Mouse (Mus musculus) midbrain, embryonic 11.5 days (tissue): ENCODE results near the gene Cars. TPM values are rescaled to one million over a fixed set of nuclear protein-coding genes. Genes with fewer than 3 reads are reported as not detected.
"Not testable (repeated sequence)": the region's sequence is repeated elsewhere in the genome, so short reads cannot be mapped to it uniquely, and the experiment has no call there.

Experiments used
- ATAC-seq: fragments of 200-750 bp; cut with Nextera tagmentation; 2 replicates; pipeline ENCODE4 v1.8.0; 2017; ENCODE audit warnings: moderate TSS enrichment, moderate library complexity; ENCODE audit not compliant: low FRiP score
- DNase-seq: peaks from one replicate; pipeline ENCODE4 v3.0.0; 2015; ENCODE audit warnings: low spot score; ENCODE audit errors: missing footprints
- H3K27ac ChIP-seq: fragments of 300-500 bp; sonication (generic); 2 replicates; pipeline ENCODE4 v1.5.1; 2014; ENCODE audit warnings: low read depth, low read length
- H3K27me3 ChIP-seq: fragments of 300-500 bp; sonication (generic); 2 replicates; pipeline ENCODE4 v1.6.1; 2014; ENCODE audit warnings: mild to moderate bottlenecking, low read length, moderate library complexity, mixed read lengths; ENCODE audit not compliant: control insufficient read depth, insufficient read depth
- H3K36me3 ChIP-seq: fragments of 300-500 bp; sonication (generic); 2 replicates; pipeline ENCODE4 v1.6.1; 2014; ENCODE audit warnings: mild to moderate bottlenecking, low read length, moderate library complexity, mixed read lengths; ENCODE audit not compliant: control insufficient read depth, insufficient read depth
- H3K4me1 ChIP-seq: fragments of 300-500 bp; sonication (generic); 2 replicates; pipeline ENCODE4 v1.6.1; 2014; ENCODE audit warnings: low read length; ENCODE audit not compliant: control insufficient read depth, insufficient read depth
- H3K4me2 ChIP-seq: fragments of 300-500 bp; sonication (generic); 2 replicates; pipeline ENCODE4 v1.6.1; 2014; ENCODE audit warnings: mild to moderate bottlenecking, moderate library complexity
- H3K4me3 ChIP-seq: fragments of 300-500 bp; sonication (generic); 2 replicates; pipeline ENCODE4 v1.5.1; 2014; ENCODE audit warnings: low read depth, low read length
- H3K9ac ChIP-seq: fragments of 300-500 bp; sonication (generic); 2 replicates; pipeline ENCODE4 v1.6.1; 2014; ENCODE audit warnings: low read length
- H3K9me3 ChIP-seq: fragments of 300-500 bp; sonication (generic); 2 replicates; pipeline ENCODE4 v1.6.1; 2016; ENCODE audit warnings: low read length; ENCODE audit not compliant: control insufficient read depth
- WGBS: fragments of 180-500 bp; shearing (Covaris S2); extraction: QIAGEN DNeasy Blood & Tissue Kit; methylation state at CpG from one replicate; pipeline ENCODE4 v1.1.7; 2014; 5-methylcytosine and 5-hydroxymethylcytosine counted together
- polyA plus RNA-seq: library from polyadenylated mRNA; unstranded; fragments of >200 nt; fragmentation: Nextera tagmentation; extraction: Ambion mirVana; gene quantifications from 2 replicates; pipeline ENCODE4 v1.2.1, GENCODE M21; 2014

The Cars gene
- polyA plus RNA-seq, result 68.9 and 75.7 TPM in 2 replicates

- ATAC-seq, result peak; percentile 99
- Histone ChIP-seq H3K36me3 (no peaks in the 10 kb centered on the region), H3K9me3 (no peaks in the 10 kb centered on the region), H3K4me3 (peak within 1 kb of the TSS; percentile 64), H3K27me3 (no peaks in the 10 kb centered on the region), H3K4me2 (peak within 1 kb of the TSS; percentile 76), H3K9ac (peak within 1 kb of the TSS; percentile 72), H3K27ac (no peak within 1 kb of the TSS), H3K4me1 (peaks cover 6% of the 10 kb centered on the region)
- peak; percentile 98 for DNase-seq
- WGBS, result 2% methylated on average over 35 of the region's 35 CpGs
Observed at GRCm38 (mm10) chr7:143599428-143600230, at the start of gene Cars. Gene Cars, minus strand, starts transcription at chr7:143600090.

DNA sequence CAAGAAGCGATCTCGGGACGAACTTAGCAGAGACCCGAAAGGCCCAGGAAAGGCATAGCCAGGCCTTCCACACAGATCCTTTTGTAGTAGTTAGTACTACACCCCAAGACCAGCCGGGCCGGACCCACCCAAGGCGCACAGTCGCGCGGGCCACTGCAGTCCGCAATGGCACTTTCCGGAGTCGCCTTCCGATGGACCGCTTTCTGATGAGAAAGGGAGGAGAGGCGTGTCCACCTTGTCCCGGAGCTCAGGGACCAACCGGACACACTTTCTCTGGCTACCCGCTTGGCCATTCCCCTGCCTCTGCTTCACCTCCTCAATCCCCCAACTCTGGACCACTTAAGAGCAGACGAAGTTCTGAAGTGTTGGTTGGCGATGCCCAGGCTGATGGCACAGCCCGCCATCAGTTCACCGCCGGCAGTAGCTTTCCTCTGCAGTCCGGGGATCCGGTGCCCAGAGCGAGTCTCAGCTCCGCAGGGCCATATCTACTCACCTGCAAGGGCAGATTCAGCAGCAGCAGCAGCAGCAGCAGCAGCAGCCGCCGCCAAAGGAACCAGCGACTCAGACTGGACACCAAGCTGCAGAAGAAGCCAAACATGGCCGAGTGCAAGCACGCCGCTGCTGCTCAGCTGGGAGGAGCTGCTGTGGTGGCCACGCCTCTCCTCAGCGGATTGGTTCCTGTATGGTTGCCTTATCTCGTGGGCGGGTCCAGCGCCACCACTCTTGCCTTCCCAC, 49.3 kb upstream of the Cars start, which contains the start of gene Tnfrsf22:
Tnfrsf22 (minus strand) TSS at position 628 of the 735 bp plus-strand sequence.
- H3K4me3 ChIP-seq, result peak within 1 kb of the TSS; percentile 64
- H3K27me3 ChIP-seq, result no peaks in the 10 kb centered on the region
- no peaks in the 10 kb centered on the region for H3K36me3 ChIP-seq
- ATAC-seq, result peak; percentile 96
- no peak within 1 kb of the TSS for H3K27ac ChIP-seq
- peak; percentile 97 for DNase-seq
- H3K9ac ChIP-seq, result peak within 1 kb of the TSS; percentile 77
- H3K4me2 ChIP-seq, result peak within 1 kb of the TSS; percentile 75
- no peaks in the 10 kb centered on the region for H3K4me1 ChIP-seq
- WGBS, result 2% methylated on average over 39 of the region's 39 CpGs
- no peaks in the 10 kb centered on the region for H3K9me3 ChIP-seq

DNA sequence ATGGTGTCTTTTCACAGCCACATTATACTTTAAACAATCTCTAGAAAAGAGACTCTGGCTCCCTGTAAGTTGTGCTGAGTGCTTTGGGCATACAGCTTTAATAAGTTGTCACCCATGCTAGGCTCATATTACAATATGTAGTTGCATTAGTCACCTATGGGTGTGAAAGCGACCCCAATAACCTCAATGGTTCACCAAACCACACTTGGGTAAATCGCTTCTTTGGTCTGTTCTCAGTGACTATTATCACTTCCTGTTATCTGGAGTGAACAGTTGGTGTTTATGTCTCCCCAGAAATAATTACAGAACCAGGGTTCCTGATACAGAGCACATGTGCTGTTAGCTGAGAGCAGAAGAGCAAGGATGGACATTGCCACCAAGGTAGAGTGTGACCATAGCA, 44.1 kb upstream of the Cars start:
- DNase-seq, H3K27ac ChIP-seq, H3K4me1 ChIP-seq, H3K4me3 ChIP-seq, H3K27me3 ChIP-seq, H3K9me3 ChIP-seq, H3K36me3 ChIP-seq, H3K9ac ChIP-seq, ATAC-seq, H3K4me2 ChIP-seq: not testable (repeated sequence)
- 93% methylated on average over 2 of the region's 2 CpGs for WGBS

GRCm38 (mm10) chr7:143636674-143637073, 36.8 kb upstream of the Cars start:
- no peaks in the 10 kb centered on the region for H3K27me3 ChIP-seq
- H3K9ac ChIP-seq, result no peak overlapping the region
- 87% methylated on average over 1 of the region's 1 CpGs for WGBS
- H3K4me3 ChIP-seq, result no peak overlapping the region
- no peaks in the 10 kb centered on the region for H3K9me3 ChIP-seq
- H3K36me3 ChIP-seq, result no peaks in the 10 kb centered on the region
- H3K4me1 ChIP-seq, result no peaks in the 10 kb centered on the region
- ATAC-seq (no peak), DNase-seq (no peak)
- H3K4me2 ChIP-seq, result no peak overlapping the region
- no peak overlapping the region for H3K27ac ChIP-seq

DNA sequence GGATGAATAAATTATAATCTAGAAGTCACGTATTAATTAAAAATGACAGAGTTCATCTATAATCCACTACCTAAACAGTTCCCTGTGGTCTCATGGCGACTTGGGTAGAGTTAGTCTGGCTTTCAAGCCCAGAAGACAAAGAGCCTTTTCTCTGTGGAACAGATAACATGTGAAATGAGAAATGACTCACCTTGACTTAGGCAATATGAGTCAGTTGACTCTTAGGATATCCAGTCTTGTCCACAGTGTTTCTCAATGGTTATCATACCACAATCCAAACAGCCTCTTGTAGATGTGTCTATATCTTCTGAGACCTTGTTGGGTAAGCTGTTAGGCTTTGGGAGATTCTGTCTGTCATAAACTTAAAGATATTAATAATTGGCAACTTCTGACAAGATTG, 31.6 kb upstream of the Cars start:
- Histone ChIP-seq H3K9ac (no peak overlapping the region), H3K27me3 (no peaks in the 10 kb centered on the region), H3K27ac (no peak overlapping the region), H3K36me3 (no peaks in the 10 kb centered on the region), H3K9me3 (no peaks in the 10 kb centered on the region), H3K4me3 (no peak overlapping the region), H3K4me1 (no peaks in the 10 kb centered on the region), H3K4me2 (no peak overlapping the region)
- WGBS, result 71% methylated on average over 2 of the region's 2 CpGs
- DNase-seq (no peak), ATAC-seq (no peak)

- Histone ChIP-seq H3K27ac (no peak overlapping the region), H3K27me3 (no peaks in the 10 kb centered on the region), H3K36me3 (no peaks in the 10 kb centered on the region), H3K4me1 (no peaks in the 10 kb centered on the region), H3K4me3 (no peak overlapping the region), H3K9ac (no peak overlapping the region), H3K9me3 (no peaks in the 10 kb centered on the region), H3K4me2 (no peak overlapping the region)
- 59% methylated on average over 1 of the region's 1 CpGs for WGBS
- DNase-seq (no peak), ATAC-seq (no peak)
Observed at GRCm38 (mm10) chr7:143629501-143629900, 29.6 kb upstream of the Cars start.

- Histone ChIP-seq H3K4me2 (no peak within 1 kb of the TSS), H3K27ac (no peak within 1 kb of the TSS), H3K4me3 (no peak within 1 kb of the TSS), H3K4me1 (no peaks in the 10 kb centered on the region), H3K9me3 (no peaks in the 10 kb centered on the region), H3K9ac (no peak within 1 kb of the TSS), H3K27me3 (no peaks in the 10 kb centered on the region), H3K36me3 (no peaks in the 10 kb centered on the region)
- ATAC-seq, result no peak
- DNase-seq, result no peak
- WGBS, result 100% methylated on average over 1 of the region's 1 CpGs
Observed at GRCm38 (mm10) chr7:143628540-143628939, 28.6 kb upstream of the Cars start, which contains the start of gene Tnfrsf26. Gene Tnfrsf26, minus strand, starts transcription at chr7:143628722.

DNA sequence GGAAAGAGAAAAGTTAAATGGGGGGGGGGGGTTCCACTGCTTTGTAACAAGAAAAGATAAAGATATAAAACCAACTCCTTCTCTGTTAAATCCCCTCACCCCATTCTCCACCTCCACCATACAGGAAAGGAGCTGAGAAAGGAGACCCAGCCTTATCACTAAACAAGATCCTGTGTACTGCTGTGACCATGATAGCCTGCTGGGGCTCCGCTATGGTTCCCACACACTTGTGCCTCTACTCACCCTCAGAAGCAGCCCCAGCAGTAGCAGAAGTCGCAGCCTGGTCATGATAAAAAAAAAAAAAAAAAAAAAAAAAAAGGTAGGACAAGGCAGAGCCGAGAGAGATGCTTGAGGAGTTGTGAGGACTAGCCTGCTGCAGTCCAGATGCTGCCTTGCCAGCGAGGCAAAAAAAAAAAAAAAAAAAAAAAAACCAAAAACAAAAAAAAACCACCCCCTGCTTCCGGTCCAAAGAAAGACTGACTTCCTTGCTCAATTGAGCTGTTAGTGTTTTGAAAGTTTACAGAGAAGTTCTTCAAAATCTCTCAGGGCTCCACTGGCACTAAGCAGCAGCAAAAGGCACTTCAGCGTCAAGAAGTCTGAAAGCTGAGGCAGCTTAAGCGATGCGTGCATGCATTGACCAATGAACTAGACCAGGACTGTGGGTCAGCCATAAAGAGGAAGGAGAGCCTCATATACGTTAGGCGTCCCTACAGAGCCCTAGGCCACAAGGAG, 27.8 kb upstream of the Cars start:
- Histone ChIP-seq H3K27me3 (no peaks in the 10 kb centered on the region), H3K9ac (no peak overlapping the region), H3K4me2 (no peak overlapping the region), H3K4me1 (no peaks in the 10 kb centered on the region), H3K9me3 (no peaks in the 10 kb centered on the region), H3K36me3 (no peaks in the 10 kb centered on the region), H3K4me3 (no peak overlapping the region), H3K27ac (no peak overlapping the region)
- 63% methylated on average over 10 of the region's 10 CpGs for WGBS
- no peak for DNase-seq
- ATAC-seq, result no peak
